Mouse (Mus musculus) liver, postnatal 0 days (tissue): ENCODE data around the gene Cdk19. TPM values are rescaled to one million over a fixed set of nuclear protein-coding genes. Genes with fewer than 3 reads are reported as not detected.

Experiments
- ATAC-seq: fragments of 200-750 bp; cut with Nextera tagmentation; 2 replicates; pipeline ENCODE4 v1.8.0; 2017; ENCODE audit warnings: mild to moderate bottlenecking, moderate library complexity
- DNase-seq: peaks from one replicate; pipeline ENCODE4 v3.0.0-alpha.2; 2016
- H3K27ac ChIP-seq: fragments of 300-500 bp; sonication (generic); 2 replicates; pipeline ENCODE4 v1.5.1; 2014; ENCODE audit warnings: antibody characterized with exemption, moderate library complexity, mild to moderate bottlenecking, low read depth
- H3K27me3 ChIP-seq: fragments of 300-500 bp; sonication (generic); 2 replicates; pipeline ENCODE4 v1.6.1; 2014; ENCODE audit warnings: low read length, control low read depth, mixed read lengths; ENCODE audit not compliant: insufficient read depth
- H3K36me3 ChIP-seq: fragments of 300-500 bp; sonication (generic); replicated peaks from 2 replicates; pipeline ENCODE4 v1.6.1; 2014; ENCODE audit warnings: mild to moderate bottlenecking, control low read depth, low read length, moderate library complexity, mixed read lengths; ENCODE audit not compliant: insufficient read depth
- H3K4me1 ChIP-seq: fragments of 300-500 bp; sonication (generic); 2 replicates; pipeline ENCODE4 v1.6.1; 2014; ENCODE audit warnings: antibody characterized with exemption, mild to moderate bottlenecking, control low read depth; ENCODE audit not compliant: insufficient read depth
- H3K4me2 ChIP-seq: fragments of 300-500 bp; sonication (generic); 2 replicates; pipeline ENCODE4 v1.6.1; 2014; ENCODE audit warnings: low read depth, mild to moderate bottlenecking, low read length, moderate library complexity, mixed read lengths
- H3K4me3 ChIP-seq: fragments of 300-500 bp; sonication (generic); 2 replicates; pipeline ENCODE4 v1.5.1; 2014; ENCODE audit warnings: low read depth, low read length
- H3K9ac ChIP-seq: fragments of 300-500 bp; sonication (generic); replicated peaks from 2 replicates; pipeline ENCODE4 v1.6.1; 2014; ENCODE audit warnings: mild to moderate bottlenecking, moderate library complexity
- H3K9me3 ChIP-seq: fragments of 300-500 bp; sonication (generic); 2 replicates; pipeline ENCODE4 v1.6.1; 2016; ENCODE audit warnings: mild to moderate bottlenecking, control low read depth, low read length, mixed read lengths
- CTCF ChIP-seq: sonication (generic); IDR thresholded peaks from 2 replicates; pipeline ENCODE4 v1.5.1; 2016; ENCODE audit warnings: antibody characterized with exemption, low read depth
- EP300 ChIP-seq: IDR thresholded peaks from 2 replicates; pipeline ENCODE4 v1.6.1; 2016; ENCODE audit warnings: antibody characterized with exemption, low read depth, mild to moderate bottlenecking
- WGBS: fragments of 180-500 bp; shearing (Covaris S2); extraction: QIAGEN DNeasy Blood & Tissue Kit; methylation state at CpG from one replicate; pipeline ENCODE4 v1.1.7; 2014; ENCODE audit not compliant: insufficient replicate concordance; 5-methylcytosine and 5-hydroxymethylcytosine counted together
- polyA plus RNA-seq: library from polyadenylated mRNA; unstranded; fragments of >200 nt; fragmentation: Nextera tagmentation; extraction: Ambion mirVana; gene quantifications from 2 replicates; pipeline ENCODE4 v1.2.1, GENCODE M21; 2015

Gene Cdk19
- polyA plus RNA-seq, 1 experiment from 2014 or later = 2.8 TPM

DNA sequence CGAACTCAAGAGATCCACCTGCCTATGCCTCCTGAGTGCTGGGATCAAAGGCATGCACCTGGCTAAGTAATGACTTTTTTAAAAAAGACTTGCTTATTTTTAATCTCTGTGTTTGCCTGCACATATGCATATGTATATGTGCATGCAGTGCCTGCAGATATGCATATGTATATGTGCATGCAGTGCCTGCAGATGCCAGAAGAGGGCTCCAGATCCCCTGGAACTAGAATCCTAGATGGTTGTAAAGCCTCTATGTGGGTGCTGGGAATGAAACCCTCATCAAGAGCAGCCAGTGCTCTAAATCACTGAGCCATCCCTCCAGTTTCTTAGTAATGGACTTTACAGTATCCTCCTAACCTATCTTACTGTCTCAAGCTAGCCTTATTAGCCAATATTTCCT lies 33.4 kb upstream of the Cdk19 start:
- H3K27me3 ChIP-seq = no peaks in the 10 kb centered on the region
- WGBS = 85% methylated on average over 1 of the region's 1 CpGs
- H3K9ac ChIP-seq = no peak overlapping the region
- TF ChIP-seq CTCF = peak; percentile 52
- TF ChIP-seq EP300 = no peak
- no peaks in the 10 kb centered on the region for H3K36me3 ChIP-seq
- DNase-seq (no peak), ATAC-seq (no peak)
- no peak overlapping the region for H3K27ac ChIP-seq
- H3K4me1 ChIP-seq = peaks cover 8% of the 10 kb centered on the region; the same call in 1 of the 2 replicates
- no peak overlapping the region for H3K4me2 ChIP-seq
- H3K4me3 ChIP-seq = no peak overlapping the region
- 0 out of 2 replicates have a peak, but pooled peaks cover 3% of the 10 kb centered on the region for H3K9me3 ChIP-seq

GRCm38 (mm10) chr10:40307826-40308583 lies 31.4 kb upstream of the Cdk19 start:
- Histone ChIP-seq H3K4me1 (peaks cover 4% of the 10 kb centered on the region; the same call in 1 of the 2 replicates), H3K4me2 (no peak overlapping the region), H3K27me3 (no peaks in the 10 kb centered on the region), H3K9ac (no peak overlapping the region), H3K4me3 (no peak overlapping the region), H3K27ac (no peak overlapping the region), H3K9me3 (0 out of 2 replicates have a peak, but pooled peaks cover 3% of the 10 kb centered on the region), H3K36me3 (no peaks in the 10 kb centered on the region)
- ATAC-seq = no peak
- 71% methylated on average over 4 of the region's 4 CpGs for WGBS
- TF ChIP-seq CTCF (no peak), EP300 (no peak)
- no peak for DNase-seq

GRCm38 (mm10) chr10:40309884-40310635 lies 29.3 kb upstream of the Cdk19 start:
- Histone ChIP-seq H3K27me3 (no peaks in the 10 kb centered on the region), H3K9ac (no peak overlapping the region), H3K27ac (no peak overlapping the region), H3K4me3 (no peak overlapping the region), H3K4me1 (peaks cover 4% of the 10 kb centered on the region; the same call in 1 of the 2 replicates), H3K4me2 (peak overlapping the region; percentile 61), H3K9me3 (0 out of 2 replicates have a peak, but pooled peaks cover 3% of the 10 kb centered on the region), H3K36me3 (no peaks in the 10 kb centered on the region)
- TF ChIP-seq EP300 (no peak), CTCF (no peak)
- DNase-seq (peak; percentile 84), ATAC-seq (peak; percentile 90)
- 41% methylated on average over 6 of the region's 6 CpGs for WGBS

GRCm38 (mm10) chr10:40312781-40313180 lies 26.6 kb upstream of the Cdk19 start:
- Histone ChIP-seq H3K4me3 (no peak overlapping the region), H3K4me1 (peaks cover 4% of the 10 kb centered on the region; the same call in 1 of the 2 replicates), H3K9ac (no peak overlapping the region), H3K9me3 (no peaks in the 10 kb centered on the region), H3K27ac (no peak overlapping the region), H3K4me2 (no peak overlapping the region), H3K36me3 (no peaks in the 10 kb centered on the region), H3K27me3 (no peaks in the 10 kb centered on the region)
- 80% methylated on average over 4 of the region's 4 CpGs for WGBS
- ATAC-seq (no peak), DNase-seq (no peak)
- TF ChIP-seq EP300 (no peak), CTCF (no peak)

GRCm38 (mm10) chr10:40316841-40317585 lies 22.4 kb upstream of the Cdk19 start:
- Histone ChIP-seq H3K9me3 (no peaks in the 10 kb centered on the region), H3K36me3 (no peaks in the 10 kb centered on the region), H3K27me3 (no peaks in the 10 kb centered on the region), H3K9ac (no peak overlapping the region), H3K27ac (no peak overlapping the region), H3K4me1 (no peaks in the 10 kb centered on the region), H3K4me3 (no peak overlapping the region), H3K4me2 (no peak overlapping the region)
- no peak for DNase-seq
- whole genome bisulfite sequencing = 65% methylated on average over 7 of the region's 7 CpGs
- no peak for TF ChIP-seq EP300
- no peak for TF ChIP-seq CTCF
- no peak for ATAC-seq

- no peak for TF ChIP-seq CTCF
- TF ChIP-seq EP300 = no peak
- Histone ChIP-seq H3K9me3 (no peaks in the 10 kb centered on the region), H3K4me1 (no peaks in the 10 kb centered on the region), H3K4me2 (no peak overlapping the region), H3K27me3 (no peaks in the 10 kb centered on the region), H3K4me3 (no peak overlapping the region), H3K36me3 (no peaks in the 10 kb centered on the region), H3K9ac (no peak overlapping the region), H3K27ac (no peak overlapping the region)
- DNase-seq = no peak
- WGBS = 83% methylated on average over 10 of the region's 10 CpGs
- ATAC-seq = no peak
Observed at GRCm38 (mm10) chr10:40320306-40320705, 19.1 kb upstream of the Cdk19 start.
